Mouse (Mus musculus) ES-E14 (cell line): ENCODE measurements around the gene Marco. TPM values are rescaled to one million over a fixed set of nuclear protein-coding genes. Genes with fewer than 3 reads are reported as not detected.
A peak's percentile ranks its signal among the peaks of the same experiment; 100 is the strongest.

ENCODE experiments used
- DNase-seq: peaks from one replicate; pipeline ENCODE4 v3.0.0-alpha.2; 2013; ENCODE audit warnings: low read depth, low spot score
- H3K27ac ChIP-seq: 2 replicates; pipeline ENCODE4 v1.5.1; 2012; ENCODE audit warnings: low read depth, mild to moderate bottlenecking, low read length, moderate library complexity, mixed read lengths; ENCODE audit not compliant: poor library complexity, insufficient read depth, severe bottlenecking
- H3K36me3 ChIP-seq: 2 replicates; pipeline ENCODE4 v1.6.1; 2012; ENCODE audit warnings: mild to moderate bottlenecking, low read length, moderate library complexity, mixed read lengths; ENCODE audit not compliant: control insufficient read depth, poor library complexity, insufficient read depth, severe bottlenecking
- H3K4me1 ChIP-seq, 2 experiments: fragments of 150-350 bp in 1 of 2; sonication (generic) in 1 of 2; 2 replicates each; pipeline ENCODE4 v1.6.1; 2012; ENCODE audit warnings: low read length in 2 of 2, mild to moderate bottlenecking in 1 of 2, mixed read lengths in 1 of 2; ENCODE audit not compliant: control insufficient read depth in 2 of 2, insufficient read depth in 2 of 2, poor library complexity in 1 of 2
- H3K4me3 ChIP-seq, 2 experiments: fragments of 150-350 bp in 1 of 2; sonication (generic) in 1 of 2; 2 replicates each; pipeline ENCODE4 v1.5.1; 2012; ENCODE audit warnings: low read length in 2 of 2, low read depth in 1 of 2, mild to moderate bottlenecking in 1 of 2, mixed read lengths in 1 of 2; ENCODE audit not compliant: insufficient read depth in 1 of 2, poor library complexity in 1 of 2, severe bottlenecking in 1 of 2
- H3K9ac ChIP-seq: 2 replicates; pipeline ENCODE4 v1.6.1; 2012; ENCODE audit warnings: low read depth, mild to moderate bottlenecking, low read length, mixed read lengths; ENCODE audit not compliant: poor library complexity, insufficient read depth, severe bottlenecking
- H3K9me3 ChIP-seq: fragments of 150-350 bp; sonication (generic); 2 replicates; pipeline ENCODE4 v1.6.1; 2012; ENCODE audit warnings: low read depth, mild to moderate bottlenecking, low read length; ENCODE audit not compliant: control insufficient read depth, insufficient read depth
- CHD2 ChIP-seq: IDR thresholded peaks from 2 replicates; pipeline ENCODE4 v1.6.1; 2014; ENCODE audit warnings: mild to moderate bottlenecking, low read depth, low read length, inconsistent platforms
- HCFC1 ChIP-seq: IDR thresholded peaks from 2 replicates; pipeline ENCODE4 v1.6.1; 2012; ENCODE audit warnings: low read length, inconsistent platforms, borderline replicate concordance; ENCODE audit not compliant: insufficient read depth
- MAFK ChIP-seq: IDR thresholded peaks from 2 replicates; pipeline ENCODE4 v1.6.1; 2014; ENCODE audit warnings: mild to moderate bottlenecking, low read depth, low read length, inconsistent platforms; ENCODE audit not compliant: insufficient read depth
- ZC3H11A ChIP-seq: IDR thresholded peaks from 2 replicates; pipeline ENCODE4 v1.6.1; 2012; ENCODE audit warnings: low read depth, mild to moderate bottlenecking, inconsistent platforms, low read length, borderline replicate concordance
- ZNF384 ChIP-seq: IDR thresholded peaks from 2 replicates; pipeline ENCODE4 v1.6.1; 2012; ENCODE audit warnings: low read depth, low read length, inconsistent platforms
- in situ Hi-C, 2 experiments: fragments of 600-800 bp; cut with MboI; formaldehyde crosslinking; loops; one replicate each; pipeline ENCODE4 v1.15.1; 2025; ENCODE audit warnings: low sequenced_read_pairs in 2 of 2, inconsistent platforms in 1 of 2; ENCODE audit not compliant: unreplicated experiment in 2 of 2
- total RNA-seq: library from RNA; depleted of rRNA; stranded (reverse); fragments of 300-350 nt; gene quantifications from 2 replicates; pipeline ENCODE4 v1.2.3, GENCODE M21; 2012

Gene Marco
- total RNA-seq, 1 experiment: not detected

- H3K4me1 ChIP-seq: no peaks in the 10 kb centered on the region
- H3K36me3 ChIP-seq: no peaks in the 10 kb centered on the region
- H3K27ac ChIP-seq: no peak overlapping the region
- DNase-seq: no peak
- H3K9me3 ChIP-seq: no peaks in the 10 kb centered on the region
- no peak overlapping the region for H3K9ac ChIP-seq
- in situ Hi-C loops: no loop called here
- H3K4me3 ChIP-seq: no peak overlapping the region
- TF ChIP-seq ZNF384: no peak
Observed at GRCm38 (mm10) chr1:120508976-120509375, 4.2 kb upstream of the Marco start.

- Histone ChIP-seq H3K9ac (no peak overlapping the region), H3K9me3 (no peaks in the 10 kb centered on the region), H3K4me3 (no peak overlapping the region), H3K4me1 (no peaks in the 10 kb centered on the region), H3K27ac (no peak overlapping the region), H3K36me3 (no peaks in the 10 kb centered on the region)
- in situ Hi-C loops: no loop called here
- no peak for DNase-seq
- TF ChIP-seq HCFC1: no peak
- no peak for TF ChIP-seq ZC3H11A
- no peak for TF ChIP-seq CHD2
- TF ChIP-seq MAFK: no peak
- no peak for TF ChIP-seq ZNF384
Observed at GRCm38 (mm10) chr1:120504046-120504710, 646 bp downstream of the Marco start.

- no peak for DNase-seq
- no peak overlapping the region for H3K9ac ChIP-seq
- in situ Hi-C loops: no loop called here
- TF ChIP-seq ZC3H11A (no peak), ZNF384 (no peak), CHD2 (no peak), MAFK (no peak)
- H3K36me3 ChIP-seq: no peaks in the 10 kb centered on the region
- no peak overlapping the region for H3K27ac ChIP-seq
- no peak overlapping the region for H3K4me3 ChIP-seq
- no peaks in the 10 kb centered on the region for H3K9me3 ChIP-seq
- no peaks in the 10 kb centered on the region for H3K4me1 ChIP-seq
Observed at GRCm38 (mm10) chr1:120501496-120501895, 3.3 kb downstream of the Marco start.

- no peaks in the 10 kb centered on the region for H3K36me3 ChIP-seq
- in situ Hi-C loops: no loop called here
- no peaks in the 10 kb centered on the region for H3K4me1 ChIP-seq
- TF ChIP-seq HCFC1: no peak
- TF ChIP-seq MAFK: no peak
- TF ChIP-seq ZC3H11A: no peak
- TF ChIP-seq ZNF384: no peak
- no peak for TF ChIP-seq CHD2
- H3K9ac ChIP-seq: no peak overlapping the region
- no peak for DNase-seq
- H3K9me3 ChIP-seq: no peaks in the 10 kb centered on the region
- no peak overlapping the region for H3K27ac ChIP-seq
- no peak overlapping the region for H3K4me3 ChIP-seq
Observed at GRCm38 (mm10) chr1:120498036-120498435, 6.8 kb downstream of the Marco start.

GRCm38 (mm10) chr1:120480937-120481336, 23.9 kb downstream of the Marco start:
- Histone ChIP-seq H3K4me1 (no peaks in the 10 kb centered on the region), H3K36me3 (no peaks in the 10 kb centered on the region), H3K9ac (no peak overlapping the region), H3K27ac (no peak overlapping the region), H3K9me3 (no peaks in the 10 kb centered on the region), H3K4me3 (no peak overlapping the region)
- TF ChIP-seq ZNF384: no peak
- TF ChIP-seq ZC3H11A: no peak
- no peak for TF ChIP-seq MAFK
- no peak for TF ChIP-seq HCFC1
- TF ChIP-seq CHD2: no peak
- DNase-seq: peak; percentile 33
- in situ Hi-C loops: no loop called here
